Mouse (Mus musculus) megakaryocyte-erythroid progenitor cell, adult 5-6 weeks (primary cell): ENCODE data around the gene Cenpe. TPM values are rescaled to one million over a fixed set of nuclear protein-coding genes. Genes with fewer than 3 reads are reported as not detected.
"Not testable (repeated sequence)": the region's sequence is repeated elsewhere in the genome, so short reads cannot be mapped to it uniquely, and the experiment has no call there.

Experiments
- ATAC-seq: replicated peaks from 2 replicates; pipeline ENCODE4 v1.8.0; 2016; ENCODE audit warnings: mild to moderate bottlenecking, inconsistent platforms; ENCODE audit not compliant: severe bottlenecking, poor library complexity, low FRiP score, low TSS enrichment
- total RNA-seq, 2 experiments: library from RNA; stranded (forward) in 1 of 2; stranded (reverse) in 1 of 2; fragments of 200-1000, 215-1000 nt in 1 of 2; fragments of >200 nt in 1 of 2; fragmentation: Nextera tagmentation in 1 of 2; gene quantifications; 2 replicates each; pipeline ENCODE4 v1.2.3; 2014 to 2017

Cenpe gene
- 28.0 and 45.2 TPM in 2 replicates for total RNA-seq (2014; fragmentation: Nextera tagmentation)
- total RNA-seq (2017): 58.5 and 68.5 TPM in 2 replicates

- ATAC-seq: peak; percentile 93
Observed at GRCm38 (mm10) chr3:135211805-135212657, at the start of gene Cenpe. Gene Cenpe, plus strand, starts transcription at chr3:135212537.

- no peak for ATAC-seq
Observed at GRCm38 (mm10) chr3:135171898-135172446, 40.4 kb upstream of the Cenpe start.

DNA sequence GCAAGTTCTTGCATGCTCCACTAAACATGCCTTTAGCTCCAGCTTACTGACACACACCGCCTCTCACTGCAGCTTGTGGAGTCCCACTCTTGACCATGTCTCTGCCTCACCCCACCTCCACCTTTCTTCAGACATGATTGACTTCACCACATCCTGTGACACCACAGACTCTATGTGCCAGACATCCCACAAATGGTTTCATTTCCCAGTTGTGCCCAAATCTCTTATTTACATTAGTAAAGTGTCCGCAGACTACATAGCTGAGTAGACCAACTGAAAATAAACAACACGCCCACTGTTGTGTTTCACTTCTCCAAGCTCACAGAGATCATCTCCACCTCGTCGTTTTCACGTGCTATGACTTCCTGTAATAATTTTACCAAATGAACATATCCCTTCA, 20.5 kb upstream of the Cenpe start:
- ATAC-seq: no peak

- not testable (repeated sequence) for ATAC-seq
Observed at GRCm38 (mm10) chr3:135198051-135198450, 14.3 kb upstream of the Cenpe start.

DNA sequence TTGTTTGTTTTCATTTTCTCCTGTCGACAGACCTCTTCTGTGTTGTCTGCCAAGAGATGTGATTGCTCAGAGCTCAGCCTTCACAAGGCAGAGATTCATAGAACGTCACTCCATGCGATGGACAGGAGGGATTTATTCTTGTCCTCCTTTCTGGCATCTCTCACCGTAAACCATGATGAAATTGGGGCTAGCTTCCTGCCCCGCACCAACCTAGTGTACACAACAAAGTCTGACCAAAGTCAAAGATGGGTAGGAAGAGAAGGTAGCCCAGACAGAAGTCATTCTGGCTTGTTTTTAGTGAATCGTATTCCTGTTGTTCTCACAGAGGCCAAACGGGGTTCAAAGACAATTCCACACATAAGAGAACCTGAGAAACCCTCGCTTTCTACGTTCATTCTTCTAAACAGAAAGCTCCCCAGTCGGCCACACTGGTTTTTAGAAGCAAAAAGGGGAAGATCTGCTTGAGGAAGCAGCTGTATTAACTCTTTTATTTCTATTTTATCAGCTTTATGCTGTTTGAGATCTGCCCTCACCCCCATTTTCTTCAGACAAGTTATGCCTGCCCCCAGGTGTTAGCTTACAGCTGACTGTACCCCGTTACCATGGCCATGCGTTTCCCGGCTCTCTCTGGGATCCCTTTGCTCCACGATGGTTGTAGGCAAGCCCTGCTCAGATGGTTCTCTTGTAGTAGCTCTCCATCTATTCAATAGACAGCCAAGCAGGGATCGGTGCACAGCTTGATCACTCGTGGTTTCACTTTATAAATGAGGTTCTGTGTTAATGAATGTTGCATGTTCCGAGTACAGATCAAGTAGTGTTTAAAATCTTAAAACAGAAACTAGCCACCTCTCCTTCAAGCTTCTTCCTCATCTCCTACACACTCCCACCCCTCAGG, 11.7 kb upstream of the Cenpe start:
- peak; percentile 73 for ATAC-seq

DNA sequence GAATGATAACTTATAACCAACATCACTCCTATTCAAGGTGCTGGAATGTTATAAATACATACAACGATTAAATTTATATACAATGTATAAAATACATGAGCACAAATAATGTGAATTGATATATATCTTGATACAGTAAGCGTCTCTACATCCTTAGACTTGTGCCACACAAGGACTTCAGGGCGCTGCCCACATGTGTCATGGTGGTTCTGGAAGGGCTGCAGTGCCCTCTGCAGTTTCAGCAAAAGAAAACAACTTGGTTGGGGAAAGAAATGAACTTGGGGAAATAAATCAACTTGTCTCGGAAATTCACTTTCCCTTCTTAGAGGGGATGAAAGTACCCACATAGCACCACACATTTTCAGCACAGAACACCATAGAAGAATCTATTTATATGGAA, 5.7 kb upstream of the Cenpe start:
- ATAC-seq: 0 out of 2 replicates have a peak, but pooled peaks have one; percentile 69

DNA sequence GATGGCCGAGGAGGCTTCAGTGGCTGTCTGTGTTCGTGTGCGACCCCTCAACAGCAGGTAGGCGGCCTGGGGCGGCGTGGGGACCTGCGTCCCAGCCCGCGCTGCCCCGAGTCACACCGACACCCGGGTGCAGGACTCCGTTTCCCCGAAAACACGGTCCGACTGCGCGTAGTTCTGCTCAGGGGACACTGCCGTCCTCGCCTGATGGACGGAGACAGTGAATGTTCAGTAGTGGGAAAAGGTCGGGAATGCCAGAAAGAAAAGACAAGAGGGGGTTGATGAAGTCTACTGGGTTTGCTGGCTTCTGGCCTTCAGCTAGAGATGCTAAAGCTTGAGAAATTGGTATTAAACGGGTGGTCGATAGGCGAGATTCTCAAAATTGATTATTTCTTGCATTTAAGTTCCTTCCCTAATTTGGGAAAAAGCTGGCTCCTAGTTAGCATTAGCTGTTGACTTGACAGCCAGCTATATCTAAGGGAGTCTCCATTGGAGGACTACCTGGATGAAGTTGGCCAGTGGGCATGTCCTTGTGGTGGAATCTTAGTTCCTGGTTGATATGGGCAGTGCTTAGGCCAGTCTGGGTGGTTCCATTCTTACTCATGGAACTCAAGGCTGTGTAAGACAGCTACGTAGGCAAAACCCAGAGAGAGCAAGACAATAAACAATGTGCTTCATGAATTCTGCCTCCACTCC, 467 bp downstream of the Cenpe start:
- peak; percentile 58 for ATAC-seq

GRCm38 (mm10) chr3:135232058-135232457, 19.7 kb downstream of the Cenpe start:
- no peak for ATAC-seq

GRCm38 (mm10) chr3:135232462-135232861, 20.1 kb downstream of the Cenpe start:
- no peak for ATAC-seq

DNA sequence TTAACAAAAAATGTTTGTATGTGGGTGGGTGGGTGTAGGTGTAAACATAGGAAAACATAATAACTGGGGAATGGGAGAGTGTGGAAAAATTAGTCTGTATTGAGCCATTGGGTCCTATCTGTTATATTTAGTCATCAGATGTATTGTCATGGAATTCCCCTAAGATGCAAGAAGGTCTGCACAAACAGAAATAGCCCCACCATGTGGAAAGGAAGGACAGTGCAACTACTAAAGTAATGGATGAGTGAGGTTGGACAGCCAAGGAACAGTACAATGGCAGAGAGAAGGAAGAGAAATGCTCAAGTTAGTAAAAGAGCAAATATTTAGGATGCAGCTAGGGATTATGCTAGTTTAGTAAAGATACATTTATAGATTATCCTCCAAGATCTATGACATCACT, 33.4 kb downstream of the Cenpe start:
- peak; percentile 74; the same call in 1 of the 2 replicates for ATAC-seq

DNA sequence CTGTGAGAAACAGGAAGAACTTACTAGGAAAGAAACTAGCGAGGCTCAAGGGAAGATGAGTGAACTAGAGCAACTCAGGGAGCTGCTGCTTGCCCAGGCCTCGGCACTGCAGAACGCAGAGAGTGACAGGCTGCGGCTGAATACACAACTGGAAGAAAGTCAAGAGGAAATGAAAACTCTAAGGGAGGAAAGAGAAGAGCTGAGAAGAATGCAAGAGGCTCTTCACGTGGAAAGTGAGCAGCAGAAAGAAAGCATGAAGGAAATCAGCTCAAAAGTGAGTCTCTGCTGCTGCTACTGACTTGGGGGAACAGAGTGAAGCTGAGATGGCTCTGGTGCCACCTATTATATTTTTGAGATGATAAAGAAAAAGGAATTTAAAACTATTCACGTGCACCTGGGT, 34.5 kb downstream of the Cenpe start:
- no peak for ATAC-seq

DNA sequence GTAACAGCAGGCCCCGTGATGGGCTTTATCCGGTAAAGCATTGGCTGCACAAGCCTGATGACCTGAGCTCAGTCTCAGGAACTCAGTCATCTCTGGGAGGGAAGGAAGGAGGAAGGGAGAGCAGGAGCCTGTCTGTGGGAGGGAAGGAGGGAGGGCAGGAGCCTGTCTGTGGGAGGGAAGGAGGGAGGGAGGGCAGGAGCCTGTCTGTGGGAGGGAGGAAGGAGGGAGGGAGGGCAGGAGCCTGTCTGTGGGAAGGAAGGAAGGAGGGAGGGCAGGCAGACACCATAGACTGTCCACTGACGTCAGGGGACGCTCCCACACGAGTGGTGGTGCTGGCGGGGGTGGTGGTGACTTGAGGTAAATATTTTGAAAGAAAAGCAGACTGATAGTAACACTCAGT, 36.8 kb downstream of the Cenpe start:
- peak; percentile 86 for ATAC-seq

DNA sequence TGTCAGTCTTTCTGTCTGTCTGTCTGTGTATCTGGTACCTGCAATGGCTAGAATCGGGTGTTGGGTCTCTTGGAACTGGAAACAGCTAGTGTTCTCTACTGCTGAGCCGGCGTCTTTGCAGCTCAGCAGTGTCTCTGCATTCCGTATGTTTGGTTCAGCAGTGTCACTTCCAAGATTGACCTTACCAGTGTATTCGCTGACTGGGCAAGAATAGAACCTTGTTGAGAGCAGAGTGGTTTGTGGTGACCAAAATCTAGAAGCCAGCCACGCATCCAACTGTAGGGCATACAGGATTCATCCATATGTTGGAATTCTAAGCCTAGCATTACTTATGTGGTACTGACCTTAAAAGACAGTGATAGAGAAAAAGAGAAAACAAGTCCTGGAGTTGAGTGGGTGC, 39.5 kb downstream of the Cenpe start:
- ATAC-seq: no peak

DNA sequence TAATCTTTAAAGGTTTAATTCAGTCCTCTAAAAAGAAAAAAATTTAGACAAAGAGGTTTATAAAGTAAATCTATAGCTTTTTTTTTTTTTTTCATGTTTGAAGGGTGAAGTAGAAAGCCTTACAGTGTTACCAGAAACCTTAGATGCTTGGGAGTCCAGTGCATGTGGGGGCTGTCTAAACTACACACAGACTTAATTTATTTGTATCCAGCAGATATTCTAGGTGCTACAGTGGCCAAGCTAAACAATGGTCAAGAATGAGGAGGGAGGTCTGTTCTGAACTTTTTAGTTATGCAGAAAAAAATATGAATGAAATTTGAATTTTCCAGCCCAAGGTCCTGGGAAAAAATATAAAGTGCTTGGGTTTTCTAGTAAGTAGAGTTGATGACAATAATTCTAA, 42.4 kb downstream of the Cenpe start:
- no peak for ATAC-seq

- ATAC-seq: no peak
Observed at GRCm38 (mm10) chr3:135258919-135259318, 46.6 kb downstream of the Cenpe start.

- no peak for ATAC-seq
Observed at GRCm38 (mm10) chr3:135260233-135260632, 47.9 kb downstream of the Cenpe start.

- no peak for ATAC-seq
Observed at GRCm38 (mm10) chr3:135268616-135269015, 56.3 kb downstream of the Cenpe start.

- ATAC-seq: no peak
Observed at GRCm38 (mm10) chr3:135269391-135269990, 57.2 kb downstream of the Cenpe start.

DNA sequence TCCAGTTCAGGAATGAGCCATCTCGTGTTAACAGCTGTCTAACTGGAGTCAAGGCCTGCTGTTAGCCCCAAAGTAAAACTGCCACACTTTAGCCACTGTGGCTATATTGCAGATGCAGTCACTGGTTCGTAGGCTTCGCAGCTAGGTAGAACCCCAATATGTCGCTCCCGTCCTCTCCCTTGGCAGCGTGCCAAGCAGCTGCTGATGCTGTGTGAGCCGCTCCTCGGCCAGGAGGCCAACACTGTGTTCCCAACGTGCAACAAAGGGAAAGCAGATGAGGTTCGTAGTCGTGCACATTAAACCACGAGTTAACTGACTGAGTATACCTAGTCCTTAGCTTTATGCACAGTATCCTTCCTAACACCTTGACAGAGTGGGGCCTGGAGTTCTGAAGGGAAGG, 60.3 kb downstream of the Cenpe start:
- ATAC-seq: no peak
